8 mouse cellular contexts compared by ENCODE assay signal in genomic region chr6:135249846-135250531, GRCm38 (mm10). TPM values are rescaled to one million over a fixed set of nuclear protein-coding genes. Genes with fewer than 3 reads are reported as not detected.
DNase-seq lines count a peak whose midpoint lies in the region; ATAC-seq and TF ChIP-seq lines count a peak whose summit lies in the region.

No protein-coding gene starts in this region.

- H3K9me3 ChIP-seq in limb, embryonic 15.5 days = no peaks in the 10 kb centered on the region

- ATAC-seq in granulocyte monocyte progenitor cell, adult 5-6 weeks (replicated peaks; ENCODE audit: poor library complexity, severe bottlenecking) = peak; percentile 45
- peak; percentile 86 for ATAC-seq in limb, embryonic 15.5 days (ENCODE audit: insufficient number of reproducible peaks, low FRiP score, low TSS enrichment, low read depth)

- no peaks in the 10 kb centered on the region for H3K36me3 ChIP-seq in C2C12 (ENCODE audit: control insufficient read depth, insufficient read depth)
- H3K36me3 ChIP-seq in limb, embryonic 15.5 days = no peaks in the 10 kb centered on the region

- no peak overlapping the region for H3K4me3 ChIP-seq in C2C12 (ENCODE audit: insufficient read depth, poor library complexity, severe bottlenecking)
- peak overlapping the region; percentile 4; the same call in 1 of the 2 replicates for H3K4me3 ChIP-seq in limb, embryonic 15.5 days

- peak overlapping the region; percentile 92 for H3K27ac ChIP-seq in limb, embryonic 15.5 days

- no peak overlapping the region for H3K9ac ChIP-seq in limb, embryonic 15.5 days

- H3K4me1 ChIP-seq in limb, embryonic 15.5 days = peaks cover 33% of the 10 kb centered on the region

- 3% methylated on average over 19 of the region's 19 CpGs for WGBS in limb, embryonic 15.5 days

- peak; percentile 32 for DNase-seq in adrenal gland, adult 8-10 months
- peak; percentile 71 for DNase-seq in embryo, embryonic 9.5 days (ENCODE audit: extremely low spot score)
- DNase-seq in kidney, adult 9 months = peak; percentile 72
- peak; percentile 21 to 48 for DNase-seq in natural killer cell, adult 2 months (ENCODE audit: low spot score in 2 of 2)
- DNase-seq in telencephalon, adult 2 months (ENCODE audit: low read depth, low spot score) = peak; percentile 43

- H3K27me3 ChIP-seq in C2C12 (ENCODE audit: control insufficient read depth, insufficient read depth, insufficient read length) = no peaks in the 10 kb centered on the region
- no peaks in the 10 kb centered on the region for H3K27me3 ChIP-seq in limb, embryonic 15.5 days

- no peaks in the 10 kb centered on the region for H3K79me3 ChIP-seq in C2C12 (ENCODE audit: low read depth)

- H3ac ChIP-seq in C2C12 (ENCODE audit: control insufficient read depth, insufficient read length, low read depth) = peak overlapping the region; percentile 23

- peak overlapping the region; percentile 39 for H3K4me2 ChIP-seq in limb, embryonic 15.5 days

- H3K79me2 ChIP-seq in C2C12 (ENCODE audit: control insufficient read depth, insufficient read depth) = no peaks in the 10 kb centered on the region

- TF ChIP-seq CTCF in C2C12 (IDR thresholded peaks at IDR 0.05; ENCODE audit: control insufficient read depth, insufficient read depth, insufficient read length) = peak; percentile 46

TF ChIP-seq in C2C12, 6 proteins besides CTCF, POLR2A, EP300 and RAD21:
- TF ChIP-seq MAX (IDR thresholded peaks at IDR 0.05) (no peak), MYOD1 (IDR thresholded peaks at IDR 0.05; ENCODE audit: control insufficient read depth, insufficient read length, low read depth) (peak; percentile 17), CEBPB (IDR thresholded peaks at IDR 0.05; ENCODE audit: low read depth) (no peak), USF1 (IDR thresholded peaks at IDR 0.05; ENCODE audit: low read depth) (no peak), MYOG (IDR thresholded peaks at IDR 0.05; ENCODE audit: control insufficient read depth, extremely low read depth, insufficient read length) (no peak), FOSL1 (IDR thresholded peaks at IDR 0.05; ENCODE audit: insufficient read depth, low read length, poor library complexity, severe bottlenecking) (peak; percentile 79)

RNA-seq across cellular contexts. Expression of gene Gsg1, which starts 4.2 kb away (rescaled TPM):
- polyA plus RNA-seq in C2C12 (2012; fragmentation: generic; extraction: Trizol) = 0.15 TPM
- not detected for total RNA-seq in adrenal gland, adult 8-10 months (2022)
- not detected in 2 replicates for total RNA-seq in granulocyte monocyte progenitor cell, adult 5-6 weeks (2014; fragmentation: Nextera tagmentation)
- not detected in 2 replicates for total RNA-seq in granulocyte monocyte progenitor cell, adult 5-6 weeks (2017)
- polyA plus RNA-seq in limb, embryonic 15.5 days (2015; fragmentation: Nextera tagmentation; extraction: Ambion mirVana) = 2.5 and 3.2 TPM in 2 replicates

RNA-seq across cellular contexts. Expression of gene Hebp1, which starts 52.2 kb away (rescaled TPM):
- 18.4 TPM for polyA plus RNA-seq in C2C12 (2012; fragmentation: generic; extraction: Trizol)
- total RNA-seq in adrenal gland, adult 8-10 months (2022) = 10 to 100 TPM; 13.4 to 37.5 (median 24.8) TPM
- total RNA-seq in granulocyte monocyte progenitor cell, adult 5-6 weeks (2014; fragmentation: Nextera tagmentation) = 3.1 and 10.8 TPM in 2 replicates
- 6.7 and 29.6 TPM in 2 replicates for total RNA-seq in granulocyte monocyte progenitor cell, adult 5-6 weeks (2017)
- 10.9 and 14.7 TPM in 2 replicates for polyA plus RNA-seq in limb, embryonic 15.5 days (2015; fragmentation: Nextera tagmentation; extraction: Ambion mirVana)

RNA-seq across cellular contexts. Expression of gene Fam234b, which starts 52.2 kb away (rescaled TPM):
- polyA plus RNA-seq in C2C12 (2012; fragmentation: generic; extraction: Trizol) = 4.6 TPM
- 10 to 100 TPM; 26.3 to 39.8 (median 36.7) TPM for total RNA-seq in adrenal gland, adult 8-10 months (2022)
- 1.7 and 4.4 TPM in 2 replicates for total RNA-seq in granulocyte monocyte progenitor cell, adult 5-6 weeks (2014; fragmentation: Nextera tagmentation)
- 2.3 and 2.5 TPM in 2 replicates for total RNA-seq in granulocyte monocyte progenitor cell, adult 5-6 weeks (2017)
- 23.8 and 26.4 TPM in 2 replicates for polyA plus RNA-seq in limb, embryonic 15.5 days (2015; fragmentation: Nextera tagmentation; extraction: Ambion mirVana)

Comparison
In these comparisons a context has a peak if more than half of its experiments do, and no peak if none do; other contexts are left out.
1. RNA of gene Fam234b, which starts 52.2 kb away (total RNA-seq): 26.3 to 39.8 TPM in adrenal gland, adult 8-10 months; 1.7 to 4.4 TPM in granulocyte monocyte progenitor cell, adult 5-6 weeks; every median in the first group is over 4 times any median in the second.
2. Peak in every context shown above with its lines, with median percentiles within 50 percentile points of each other: DNase-seq.